Mouse (Mus musculus): ENCODE data around the gene Zmynd8.

- TF ChIP-seq CTCF (IDR thresholded peaks at IDR 0.05; ENCODE audit: control insufficient read depth, insufficient read depth, low read length) (no peak), POLR2A (IDR thresholded peaks at IDR 0.05; ENCODE audit: borderline replicate concordance, control insufficient read depth, low read depth, low read length) (no peak)
These were observed 158.4 kb downstream of the Zmynd8 start for GRCm38 (mm10) chr2:165740381-165740780.

Measured in bone marrow, adult 2 months (tissue).